Mouse (Mus musculus): ENCODE results near the gene Ranbp2.

Ranbp2 gene

DNA sequence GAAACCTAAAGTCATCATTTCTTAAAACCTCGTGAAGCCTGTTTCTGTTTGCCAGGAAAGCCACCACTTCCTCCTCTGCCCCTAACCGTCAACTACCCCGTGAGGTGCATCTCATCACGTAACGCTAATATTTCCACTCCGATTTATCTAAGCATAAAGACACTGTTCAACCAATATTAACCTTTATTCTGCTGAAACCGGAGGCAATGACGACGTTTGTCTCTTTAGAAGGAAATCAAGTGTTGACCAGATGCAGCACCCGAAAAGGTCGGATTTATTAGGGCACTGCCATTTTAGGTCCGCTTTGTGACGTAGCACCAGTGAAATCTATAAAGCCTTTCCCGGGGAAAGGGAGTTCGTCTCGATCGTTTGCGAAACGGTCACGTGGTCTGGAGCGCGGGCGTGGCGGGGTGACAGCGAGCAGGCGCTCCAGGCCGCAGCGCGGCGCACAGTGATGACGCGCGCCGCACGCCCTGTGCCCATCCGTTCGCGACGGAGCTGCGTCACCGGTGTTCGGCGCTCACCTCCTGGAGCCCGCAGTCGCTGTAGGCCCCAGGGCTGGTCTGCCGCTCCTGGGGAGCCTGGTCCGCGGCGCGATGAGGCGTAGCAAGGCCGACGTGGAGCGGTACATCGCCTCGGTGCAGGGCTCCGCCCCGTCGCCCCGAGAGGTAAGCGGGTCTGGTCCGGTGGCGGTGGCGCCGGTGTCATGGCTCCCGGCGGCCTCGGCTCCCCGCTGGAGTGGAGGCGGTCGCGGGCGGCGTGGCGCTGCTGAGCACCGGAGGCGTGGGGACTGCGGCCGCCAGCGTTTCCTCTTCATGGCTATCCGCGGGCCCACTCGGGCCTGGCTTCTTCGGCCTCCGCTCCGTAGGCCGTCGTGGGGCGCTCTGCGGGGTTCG is at the start of gene Ranbp2:
Ranbp2 (plus strand) TSS at position 537 of the 896 bp plus-strand sequence.
- ATAC-seq (ENCODE audit: low TSS enrichment): peak; percentile 92

DNA sequence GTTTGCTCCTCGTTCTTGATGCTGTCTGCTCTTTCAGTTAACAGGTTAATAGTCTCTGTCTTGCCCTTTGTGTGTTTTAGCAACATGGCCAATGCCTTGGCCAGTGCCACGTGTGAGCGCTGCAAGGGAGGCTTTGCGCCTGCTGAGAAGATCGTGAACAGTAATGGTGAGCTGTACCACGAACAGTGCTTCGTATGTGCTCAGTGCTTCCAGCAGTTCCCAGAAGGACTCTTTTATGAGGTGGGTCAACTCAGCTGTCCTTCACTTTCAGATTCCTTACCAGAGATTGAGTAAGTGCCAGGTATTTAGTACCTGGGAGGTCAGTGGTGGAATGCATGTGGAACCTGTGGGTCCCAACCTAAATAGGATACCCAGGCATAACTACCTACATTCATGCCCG is 47.8 kb upstream of the Ranbp2 start:
- no peak for ATAC-seq (ENCODE audit: low TSS enrichment)

DNA sequence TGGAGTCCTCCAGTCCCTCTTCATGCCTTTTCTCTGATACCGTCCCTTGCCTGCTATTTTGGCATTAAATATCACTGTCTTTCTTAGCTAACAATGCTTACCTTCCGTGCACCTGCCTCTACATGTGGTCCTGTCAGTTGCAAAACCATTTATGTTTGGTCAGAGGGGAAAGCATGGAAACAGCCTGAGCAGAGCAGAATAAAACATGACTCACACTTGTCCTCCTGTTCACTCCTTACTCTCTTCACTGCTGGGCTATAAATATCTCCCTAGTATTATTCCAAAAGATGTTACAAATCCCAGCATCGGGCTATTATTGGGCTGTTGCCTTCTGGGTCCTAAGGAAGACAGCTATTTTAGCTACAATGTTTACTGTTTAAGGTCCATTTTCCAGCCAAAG is 44.9 kb upstream of the Ranbp2 start:
- ATAC-seq (ENCODE audit: low TSS enrichment): peak; percentile 85

DNA sequence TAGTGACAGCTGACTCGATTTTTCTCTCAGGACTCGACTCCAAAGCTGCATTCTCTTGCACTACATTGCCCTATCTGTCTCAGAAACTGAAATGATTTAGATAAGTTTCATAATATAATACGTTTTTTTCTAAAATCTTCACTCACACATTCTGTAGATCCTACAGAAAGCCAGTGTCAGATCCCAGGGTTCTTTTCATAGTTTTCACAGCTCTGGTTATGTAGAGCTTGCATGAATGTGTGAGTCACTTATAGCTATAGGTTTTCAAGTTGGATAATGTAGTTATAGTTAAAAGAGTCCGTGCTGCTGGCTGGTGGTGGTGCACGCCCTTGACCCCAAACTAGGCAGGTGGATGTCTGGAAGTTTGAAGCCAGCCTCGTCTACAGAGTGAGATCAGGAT is 42.1 kb upstream of the Ranbp2 start:
- ATAC-seq (ENCODE audit: low TSS enrichment): peak; percentile 66

DNA sequence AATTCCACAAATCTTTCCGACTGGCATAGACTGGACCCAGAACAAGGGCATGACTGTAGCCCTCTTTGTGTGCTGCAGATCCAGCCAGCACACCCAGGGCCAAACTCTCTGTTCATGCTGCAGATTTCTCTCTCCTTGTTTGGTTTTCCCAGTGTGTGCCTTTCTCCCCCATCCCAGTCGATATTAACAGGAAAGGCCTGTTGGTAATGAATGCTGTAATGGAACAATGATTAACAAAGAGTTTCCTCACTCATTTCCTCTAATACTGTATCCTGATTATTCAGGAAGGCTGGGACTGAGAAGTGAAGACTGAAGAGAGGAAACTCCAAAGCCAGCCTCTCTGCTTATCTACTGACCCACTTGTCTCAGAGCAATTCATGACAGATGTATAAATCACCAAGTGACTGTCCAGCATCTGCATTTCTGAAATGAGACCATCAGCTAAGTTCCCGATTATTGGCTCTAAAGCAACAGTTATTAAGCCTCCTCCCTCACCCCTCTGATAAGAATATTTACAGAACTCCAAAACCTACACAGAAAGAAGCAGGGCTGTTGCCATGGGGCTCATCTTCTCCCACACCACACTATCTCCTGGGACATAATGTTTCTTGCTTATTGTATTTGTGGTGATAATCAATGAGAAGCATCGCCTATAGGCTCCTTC is 41.3 kb upstream of the Ranbp2 start:
- ATAC-seq (ENCODE audit: low TSS enrichment): no peak

DNA sequence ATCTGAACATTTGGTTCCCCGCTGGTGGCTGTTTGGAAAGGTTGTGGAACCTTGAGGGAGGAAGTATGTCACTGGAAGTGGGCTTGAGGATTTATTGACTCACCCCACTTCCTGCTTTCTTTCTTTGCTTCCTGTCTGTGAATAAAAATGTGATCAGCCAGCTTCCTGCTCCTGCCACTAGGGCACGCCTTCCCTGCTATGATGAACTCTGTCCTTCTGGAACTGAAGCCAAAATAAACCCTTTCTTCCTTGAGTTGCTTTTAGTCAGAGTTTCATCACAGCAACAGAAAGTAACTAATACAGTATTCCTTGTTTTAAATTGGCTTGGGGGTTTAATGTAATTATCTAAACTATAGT is 40.8 kb upstream of the Ranbp2 start:
- no peak for ATAC-seq (ENCODE audit: low TSS enrichment)

DNA sequence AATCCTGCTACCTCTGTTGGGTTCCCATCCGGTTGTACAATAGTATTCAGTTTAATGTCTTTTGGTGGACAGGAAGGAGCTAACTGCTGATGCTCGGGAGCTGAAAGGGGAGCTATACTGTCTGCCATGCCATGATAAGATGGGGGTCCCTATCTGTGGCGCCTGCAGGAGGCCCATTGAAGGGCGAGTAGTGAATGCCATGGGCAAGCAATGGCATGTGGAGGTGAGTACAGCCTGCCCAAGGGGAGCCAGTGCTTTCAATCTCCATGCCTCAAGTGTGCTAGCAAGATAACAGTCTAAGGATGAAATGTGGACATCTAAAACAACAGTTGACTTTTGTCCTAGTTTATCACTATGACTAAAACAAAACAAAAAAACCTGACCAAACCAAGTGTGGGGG is 34.4 kb upstream of the Ranbp2 start:
- no peak for ATAC-seq (ENCODE audit: low TSS enrichment)

DNA sequence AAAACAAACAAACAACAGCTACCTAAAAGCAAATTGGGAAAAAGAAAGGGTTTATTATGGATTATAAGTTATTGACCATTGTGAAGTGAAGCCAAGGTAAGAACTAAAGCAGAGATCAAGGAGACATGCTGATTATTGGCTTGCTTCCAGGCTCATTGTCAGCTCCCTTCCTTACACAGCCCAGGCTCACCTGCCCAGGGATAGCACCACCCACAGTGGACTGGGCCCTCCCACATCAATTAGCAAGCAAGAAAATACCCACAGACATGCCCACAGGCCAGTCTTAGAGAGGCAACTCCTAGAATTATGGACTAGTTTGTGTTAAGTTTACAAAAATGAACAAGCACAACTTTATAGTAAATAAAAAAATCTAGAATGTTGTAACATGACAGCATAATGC is 33.9 kb upstream of the Ranbp2 start:
- ATAC-seq (ENCODE audit: low TSS enrichment): no peak

DNA sequence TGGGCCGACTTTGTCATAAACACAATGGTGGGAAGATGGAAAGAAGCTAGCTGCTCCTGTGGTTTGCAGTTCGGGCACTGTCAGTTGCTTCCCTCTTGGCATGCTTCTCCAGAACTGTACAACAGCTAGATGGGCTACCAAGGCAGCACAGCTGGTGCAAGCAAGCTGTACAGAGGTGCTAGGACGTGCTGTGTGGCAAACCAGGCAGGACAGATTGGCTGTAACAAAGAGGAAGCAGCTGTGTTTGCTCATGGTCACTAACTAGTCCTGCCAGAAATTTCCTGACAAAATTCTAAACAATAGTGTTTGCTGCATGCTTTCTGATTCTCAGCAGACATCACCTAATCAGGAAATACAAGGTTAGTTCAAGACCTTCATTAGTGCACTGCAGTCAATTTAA is 30.0 kb upstream of the Ranbp2 start:
- no peak for ATAC-seq (ENCODE audit: low TSS enrichment)

DNA sequence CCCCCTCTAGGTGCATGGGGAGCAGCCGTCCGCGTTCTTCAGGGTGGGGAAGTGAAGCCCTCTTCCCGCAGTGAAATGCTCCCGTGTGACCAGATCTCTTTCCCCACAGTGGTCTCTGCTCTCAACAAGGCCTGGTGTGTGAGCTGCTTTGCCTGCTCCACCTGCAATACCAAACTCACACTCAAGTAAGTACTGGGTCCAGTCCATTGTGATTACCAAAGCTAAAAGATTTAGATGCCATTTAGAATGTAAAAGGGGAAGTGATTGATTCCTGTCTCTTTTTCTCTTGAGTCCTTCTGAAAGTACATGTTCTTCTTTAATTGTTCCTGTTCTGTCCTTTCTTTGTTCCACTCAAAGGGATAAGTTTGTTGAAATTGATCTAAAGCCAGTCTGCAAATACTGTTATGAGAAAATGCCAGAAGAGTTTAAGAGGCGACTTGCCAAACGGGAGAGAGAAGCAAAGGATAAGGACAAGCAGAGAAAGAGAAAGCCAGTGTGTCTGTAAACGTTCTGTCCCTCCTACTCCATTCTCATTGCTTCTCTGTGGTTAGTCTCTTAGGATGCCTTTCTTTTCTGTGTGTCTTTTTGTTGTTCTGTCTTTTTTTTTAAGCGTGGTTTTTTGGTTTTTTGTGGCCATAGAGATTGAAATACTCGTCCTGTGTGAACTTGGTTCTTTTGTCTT is 28.3 kb upstream of the Ranbp2 start:
- ATAC-seq (ENCODE audit: low TSS enrichment): peak; percentile 62; the same call in 1 of the 2 replicates

DNA sequence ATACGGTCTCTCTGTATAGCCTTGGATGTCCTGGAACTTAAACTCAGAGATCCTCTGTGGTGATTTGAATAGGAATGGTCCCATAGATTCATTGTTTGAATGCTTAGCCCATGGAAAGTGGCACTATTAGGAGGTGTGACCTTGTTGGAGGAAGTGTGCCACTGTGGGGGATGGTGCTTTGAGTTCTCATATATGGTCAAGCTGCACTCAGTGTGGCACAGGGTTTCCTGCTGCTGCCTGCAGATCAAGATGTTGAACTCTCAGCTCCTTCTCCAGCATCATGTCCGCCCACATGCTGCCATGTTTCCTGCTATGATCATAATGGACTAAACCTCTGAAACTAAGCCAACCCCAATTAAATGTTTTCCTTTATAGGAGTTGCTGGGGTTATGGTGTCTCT is 18.8 kb upstream of the Ranbp2 start:
- no peak for ATAC-seq (ENCODE audit: low TSS enrichment)

DNA sequence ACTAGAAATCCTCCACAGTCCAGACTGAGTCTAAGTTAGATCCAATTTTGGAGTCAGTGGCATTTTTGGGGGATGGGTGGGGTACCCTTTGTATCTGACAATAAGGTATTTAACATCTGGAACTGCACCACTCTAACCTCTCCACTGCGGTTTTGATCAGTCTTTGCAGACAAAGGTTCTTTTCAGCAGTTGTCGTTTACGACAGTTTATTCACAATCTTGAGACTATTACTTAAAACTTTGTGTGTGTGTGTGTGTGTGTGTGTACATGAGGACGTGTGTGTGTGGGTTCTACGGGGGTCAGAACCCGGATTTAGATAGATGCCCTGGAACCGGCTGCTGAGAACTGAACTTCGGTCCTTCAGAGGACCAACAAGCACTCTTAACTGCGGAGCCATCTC is 870 bp upstream of the Ranbp2 start:
- no peak; the same call in 1 of the 2 replicates for ATAC-seq (ENCODE audit: low TSS enrichment)

DNA sequence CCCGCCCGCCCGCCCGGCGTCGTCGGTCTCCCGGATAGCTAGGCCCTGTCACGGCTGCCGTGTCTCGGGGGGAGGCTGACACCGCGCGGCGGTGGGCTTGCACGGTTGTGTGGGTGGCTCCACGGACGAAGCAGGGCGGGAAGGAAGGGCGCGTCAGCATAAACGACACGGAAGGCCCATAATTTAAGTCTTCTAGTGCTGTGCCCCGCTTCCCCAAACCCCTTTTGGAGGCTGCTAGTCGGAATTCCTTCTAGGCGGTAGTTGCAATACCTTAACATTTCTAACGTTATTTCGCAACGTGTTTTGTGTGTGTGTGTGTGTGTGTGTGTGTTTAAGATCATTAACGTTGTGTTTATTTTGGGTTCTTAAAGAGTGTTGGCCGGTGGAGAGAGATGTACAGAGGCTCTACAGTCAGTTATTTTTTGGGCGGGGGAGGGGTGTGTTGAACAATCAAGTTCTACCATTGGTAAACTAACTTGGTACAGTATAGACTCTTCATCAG is 611 bp downstream of the Ranbp2 start:
- ATAC-seq (ENCODE audit: low TSS enrichment): no peak

DNA sequence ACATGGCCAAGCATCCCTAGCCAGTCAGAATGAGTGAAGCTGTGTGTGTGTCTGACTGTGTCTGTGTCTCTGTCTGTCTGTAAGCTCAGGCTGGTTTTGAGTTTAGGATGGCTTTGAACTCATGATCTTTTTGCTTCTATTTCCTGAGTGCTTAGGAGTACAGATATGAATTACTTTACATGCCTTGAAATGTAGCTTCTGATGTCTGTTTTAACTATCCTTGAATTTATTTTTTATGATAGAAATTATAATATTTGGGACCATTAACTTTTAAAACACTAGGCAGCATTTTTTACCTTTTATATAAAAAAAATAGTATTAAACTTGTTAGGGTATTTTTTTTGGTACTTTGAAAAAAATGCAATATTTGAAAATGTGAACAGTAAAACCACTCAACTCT is 4.9 kb downstream of the Ranbp2 start:
- no peak for ATAC-seq (ENCODE audit: low TSS enrichment)

DNA sequence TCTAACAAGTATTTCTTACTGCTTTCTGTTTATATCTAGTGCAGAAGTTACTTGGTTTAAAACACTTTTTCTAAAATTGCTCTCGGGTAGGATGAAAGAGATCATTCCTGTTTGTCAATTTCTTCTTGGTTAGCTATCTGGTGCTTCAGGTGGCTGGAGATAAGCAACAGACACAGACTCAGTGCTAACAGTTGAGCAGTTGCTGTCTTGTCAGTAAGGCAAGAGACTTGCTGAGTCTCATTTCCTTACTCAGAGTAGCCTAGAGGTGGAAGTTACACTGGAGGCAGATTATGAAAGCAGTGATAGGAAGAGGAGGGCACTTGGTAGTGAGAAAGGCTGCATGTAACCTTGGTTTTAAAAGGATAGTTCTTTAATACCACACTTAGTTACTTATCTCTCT is 5.5 kb downstream of the Ranbp2 start:
- ATAC-seq (ENCODE audit: low TSS enrichment): no peak

DNA sequence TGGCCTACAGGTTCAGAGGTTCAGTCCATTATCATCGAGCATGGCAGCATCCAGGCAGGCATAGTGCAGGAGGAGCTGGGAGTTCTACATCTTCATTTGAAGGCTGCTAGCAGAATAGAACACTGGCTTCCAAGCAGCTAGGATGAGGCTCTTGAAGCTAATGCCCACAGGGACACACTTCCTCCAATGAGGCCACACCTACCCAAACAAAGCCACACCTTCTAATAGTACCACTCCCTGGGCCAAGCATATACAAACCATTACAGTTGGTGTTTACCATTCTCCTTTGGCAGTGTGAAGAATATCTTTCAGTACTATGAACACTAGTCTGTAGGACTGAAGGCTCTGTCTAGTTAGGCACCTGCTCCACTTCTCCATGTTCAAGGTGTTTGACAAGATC is 13.2 kb downstream of the Ranbp2 start:
- ATAC-seq (ENCODE audit: low TSS enrichment): no peak

DNA sequence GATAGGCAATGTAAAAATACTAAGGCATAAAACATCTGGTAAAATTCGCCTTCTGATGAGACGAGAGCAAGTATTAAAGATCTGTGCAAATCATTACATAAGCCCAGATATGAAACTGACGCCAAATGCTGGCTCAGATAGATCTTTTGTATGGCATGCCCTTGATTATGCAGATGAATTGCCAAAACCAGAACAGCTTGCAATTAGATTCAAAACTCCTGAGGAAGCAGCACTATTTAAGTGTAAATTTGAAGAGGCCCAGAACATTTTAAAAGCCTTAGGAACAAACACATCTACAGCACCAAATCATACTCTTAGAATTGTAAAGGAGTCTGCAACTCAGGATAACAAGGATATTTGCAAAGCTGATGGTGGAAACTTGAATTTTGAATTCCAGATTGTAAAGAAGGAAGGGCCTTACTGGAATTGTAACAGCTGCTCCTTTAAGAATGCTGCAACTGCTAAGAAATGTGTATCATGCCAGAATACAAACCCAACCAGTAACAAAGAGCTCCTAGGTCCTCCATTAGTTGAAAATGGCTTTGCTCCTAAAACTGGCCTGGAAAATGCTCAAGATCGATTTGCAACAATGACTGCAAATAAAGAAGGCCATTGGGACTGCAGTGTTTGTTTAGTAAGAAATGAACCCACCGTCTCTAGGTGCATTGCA is 30.5 kb downstream of the Ranbp2 start:
- peak; percentile 62 for ATAC-seq (ENCODE audit: low TSS enrichment)

DNA sequence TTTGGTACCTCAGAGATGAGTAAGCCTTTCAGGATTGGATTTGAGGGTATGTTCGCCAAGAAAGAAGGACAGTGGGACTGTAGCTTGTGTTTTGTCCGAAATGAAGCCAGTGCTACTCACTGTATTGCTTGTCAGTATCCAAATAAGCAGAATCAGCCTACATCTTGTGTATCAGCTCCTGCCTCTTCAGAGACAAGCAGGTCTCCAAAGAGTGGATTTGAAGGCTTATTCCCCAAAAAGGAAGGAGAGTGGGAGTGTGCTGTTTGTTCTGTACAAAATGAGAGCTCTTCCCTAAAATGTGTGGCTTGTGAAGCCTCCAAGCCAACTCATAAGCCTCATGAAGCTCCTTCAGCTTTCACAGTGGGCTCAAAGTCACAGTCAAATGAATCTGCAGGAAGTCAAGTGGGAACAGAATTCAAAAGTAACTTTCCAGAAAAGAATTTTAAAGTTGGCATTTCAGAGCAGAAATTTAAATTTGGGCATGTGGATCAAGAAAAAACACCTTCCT is 31.4 kb downstream of the Ranbp2 start:
- ATAC-seq (ENCODE audit: low TSS enrichment): peak; percentile 67

DNA sequence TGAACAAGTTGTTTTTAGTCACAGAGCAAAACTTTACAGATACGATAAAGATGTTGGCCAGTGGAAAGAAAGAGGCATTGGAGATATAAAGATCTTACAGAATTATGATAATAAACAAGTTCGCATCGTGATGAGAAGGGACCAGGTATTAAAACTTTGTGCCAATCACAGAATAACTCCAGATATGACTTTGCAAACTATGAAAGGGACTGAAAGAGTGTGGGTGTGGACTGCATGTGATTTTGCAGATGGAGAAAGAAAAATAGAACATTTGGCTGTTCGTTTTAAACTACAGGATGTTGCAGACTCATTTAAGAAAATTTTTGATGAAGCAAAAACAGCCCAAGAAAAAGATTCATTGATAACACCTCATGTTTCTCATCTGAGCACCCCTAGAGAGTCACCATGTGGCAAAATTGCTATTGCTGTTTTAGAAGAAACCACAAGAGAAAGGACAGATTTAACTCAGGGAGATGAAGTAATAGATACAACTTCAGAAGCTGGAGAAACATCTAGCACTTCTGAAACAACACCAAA is 33.3 kb downstream of the Ranbp2 start:
- peak; percentile 10 for ATAC-seq (ENCODE audit: low TSS enrichment)

DNA sequence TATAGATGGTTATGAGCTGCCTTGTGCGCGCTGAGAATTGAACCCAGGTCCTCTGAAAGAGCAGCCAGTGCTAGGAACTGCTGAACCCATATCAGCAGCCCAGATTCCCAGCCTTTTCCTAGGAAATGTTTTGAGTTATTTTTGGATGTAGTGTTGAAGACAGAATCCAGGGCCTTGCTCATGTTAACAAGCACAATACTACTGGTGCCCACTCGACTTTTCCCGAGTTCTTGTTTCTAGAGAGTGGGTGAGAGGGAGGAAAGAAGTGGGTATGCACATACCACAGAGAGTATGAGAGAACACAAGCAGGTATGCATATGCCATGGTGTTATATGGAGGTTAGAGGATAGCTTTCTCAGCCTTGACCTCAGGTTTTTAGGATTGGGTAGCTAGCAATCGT is 44.3 kb downstream of the Ranbp2 start:
- peak; percentile 62; the same call in 1 of the 2 replicates for ATAC-seq (ENCODE audit: low TSS enrichment)

DNA sequence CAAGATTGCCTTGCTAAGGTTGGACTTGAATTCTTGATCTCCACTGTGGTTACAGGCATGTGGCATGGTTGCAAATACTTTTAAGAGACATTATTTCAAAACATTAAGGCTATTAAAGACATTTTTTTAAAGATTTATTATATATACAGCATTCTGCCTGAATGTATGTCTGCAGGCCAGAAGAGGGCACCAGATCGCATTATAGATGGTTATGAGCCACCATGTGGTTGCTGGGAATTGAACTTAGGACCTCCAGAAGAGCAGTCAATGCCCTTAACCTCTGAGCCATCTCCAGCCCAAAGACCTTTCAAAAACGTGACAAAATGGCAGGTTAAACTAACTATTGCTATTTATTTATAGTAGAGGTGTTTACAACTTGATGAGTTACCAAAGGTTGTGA is 48.9 kb downstream of the Ranbp2 start:
- no peak for ATAC-seq (ENCODE audit: low TSS enrichment)

DNA sequence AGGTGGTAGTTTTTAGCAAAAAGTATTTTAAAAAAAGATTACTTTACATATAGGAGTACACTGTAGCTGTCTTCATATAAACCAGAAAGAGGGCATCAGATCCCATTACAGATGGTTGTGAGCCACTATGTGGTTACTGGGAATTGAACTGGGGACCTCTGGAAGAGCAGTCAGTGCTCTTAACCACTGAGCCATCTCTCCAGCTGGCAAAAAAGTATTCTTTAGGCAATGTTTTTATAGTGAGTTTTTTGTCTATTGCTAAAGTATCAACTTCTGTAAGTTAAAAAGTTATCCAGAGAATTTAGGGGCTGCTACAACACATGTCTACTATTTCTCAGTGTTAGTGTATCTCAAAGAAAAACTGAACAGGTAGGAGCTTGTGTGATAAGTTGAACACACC is 50.0 kb downstream of the Ranbp2 start:
- no peak for ATAC-seq (ENCODE audit: low TSS enrichment)
